8 mouse cellular contexts compared by ENCODE assay signal in genomic region chr12:53719896-53720295, GRCm38 (mm10).
DNase-seq lines count a peak whose midpoint lies in the region; ATAC-seq and TF ChIP-seq lines count a peak whose summit lies in the region.
"Had no signal": no experiment of that assay in that cellular context is flagged by ENCODE, and none has a peak within 500 bp of the region (broad histone marks: within the 10 kb centered on the region; RNA-seq: fewer than 3 reads in every experiment).

No protein-coding gene starts in this region.

- no peak for ATAC-seq in intestine, postnatal 0 days
- ATAC-seq in intestine, embryonic 16.5 days = no peak
- ATAC-seq: inflammation-experienced regulatory T-cells, adult 6 months had no signal

- peak; percentile 42 for TF ChIP-seq CTCF in intestine, postnatal 0 days (IDR thresholded peaks at IDR 0.05; ENCODE audit: low read depth)
- TF ChIP-seq CTCF in kidney, adult 2 months (conservative IDR thresholded peaks at IDR 0.05; ENCODE audit: insufficient read depth, insufficient read length, low read depth, low read length) = no peak

- no peak overlapping the region for H3K4me3 ChIP-seq in intestine, postnatal 0 days (ENCODE audit: low read depth, low read length)
- no peak overlapping the region for H3K4me3 ChIP-seq in intestine, embryonic 16.5 days (ENCODE audit: low read length)
- no peak overlapping the region for H3K4me3 ChIP-seq in kidney, adult 2 months (ENCODE audit: insufficient read depth, low read depth, low read length)

- 65% methylated on average over 6 of the region's 6 CpGs for WGBS in intestine, postnatal 0 days
- 65% methylated on average over 6 of the region's 6 CpGs for WGBS in intestine, embryonic 16.5 days
- WGBS in kidney, adult 2 months = 64% methylated on average over 6 of the region's 6 CpGs

- TF ChIP-seq POLR2A in kidney, adult 2 months (IDR thresholded peaks at IDR 0.05; ENCODE audit: low read depth, low read length) = no peak

- H3K9me3 ChIP-seq in intestine, postnatal 0 days (ENCODE audit: control insufficient read depth) = no peaks in the 10 kb centered on the region
- H3K9me3 ChIP-seq in intestine, embryonic 16.5 days (ENCODE audit: control insufficient read depth, low read length) = no peaks in the 10 kb centered on the region

- no peaks in the 10 kb centered on the region for H3K4me1 ChIP-seq in intestine, postnatal 0 days (replicated peaks; ENCODE audit: control insufficient read depth, insufficient read depth, low read length)
- no peaks in the 10 kb centered on the region for H3K4me1 ChIP-seq in intestine, embryonic 16.5 days (ENCODE audit: control insufficient read depth, insufficient read depth, low read length)
- no peaks in the 10 kb centered on the region for H3K4me1 ChIP-seq in kidney, adult 2 months (ENCODE audit: control insufficient read depth, insufficient read depth, low read length)

- peak; percentile 6 for DNase-seq in right cerebral cortex, postnatal 4 days
- no peak for DNase-seq in right cerebral cortex, adult 18-20 months
- peak; percentile 55 for DNase-seq in embryo, embryonic 10 days (ENCODE audit: low spot score)
- DNase-seq in frontal cortex, postnatal 10 days (ENCODE audit: low spot score in 2 of 2) = no peak
- DNase-seq in kidney, adult 2 months = no peak

- H3K36me3 ChIP-seq in intestine, postnatal 0 days (ENCODE audit: control insufficient read depth, insufficient read depth) = no peaks in the 10 kb centered on the region
- no peaks in the 10 kb centered on the region for H3K36me3 ChIP-seq in intestine, embryonic 16.5 days (ENCODE audit: control insufficient read depth, insufficient read depth, low read length)
- H3K36me3 ChIP-seq in kidney, adult 2 months (ENCODE audit: control insufficient read depth, insufficient read depth, low read length) = no peaks in the 10 kb centered on the region

- no peak overlapping the region for H3K27ac ChIP-seq in intestine, postnatal 0 days (ENCODE audit: low read depth, low read length)
- H3K27ac ChIP-seq in intestine, embryonic 16.5 days (ENCODE audit: low read length) = no peak overlapping the region
- no peak overlapping the region for H3K27ac ChIP-seq in kidney, adult 2 months (ENCODE audit: insufficient read depth, low read depth, low read length)

- no peaks in the 10 kb centered on the region for H3K27me3 ChIP-seq in intestine, postnatal 0 days (replicated peaks; ENCODE audit: control insufficient read depth, insufficient read depth, low read length)
- no peaks in the 10 kb centered on the region for H3K27me3 ChIP-seq in intestine, embryonic 16.5 days (replicated peaks; ENCODE audit: control insufficient read depth, insufficient read depth, low read length)
- no peaks in the 10 kb centered on the region for H3K27me3 ChIP-seq in kidney, adult 2 months (replicated peaks; ENCODE audit: control insufficient read depth, insufficient read depth, low read length)

- H3K9ac ChIP-seq in intestine, postnatal 0 days (ENCODE audit: low read depth, low read length) = no peak overlapping the region
- H3K9ac ChIP-seq in intestine, embryonic 16.5 days (ENCODE audit: low read depth, low read length) = no peak overlapping the region

- no peak overlapping the region for H3K4me2 ChIP-seq in intestine, postnatal 0 days (replicated peaks; ENCODE audit: low read depth)
- no peak overlapping the region for H3K4me2 ChIP-seq in intestine, embryonic 16.5 days (ENCODE audit: low read depth, low read length)

Comparison
In these comparisons a context has a peak if more than half of its experiments do, and no peak if none do; other contexts are left out.
1. DNase-seq: peak in right cerebral cortex, postnatal 4 days (single experiment) and embryo, embryonic 10 days (single experiment); none in right cerebral cortex, adult 18-20 months (single experiment), frontal cortex, postnatal 10 days (0 of 2) and kidney, adult 2 months (single experiment).